In genomic region chr11:94819427-94819826, GRCm38 (mm10) we compare ENCODE assay signal across 16 mouse cellular contexts. TPM values are rescaled to one million over a fixed set of nuclear protein-coding genes. Genes with fewer than 3 reads are reported as not detected.
DNase-seq lines count a peak whose midpoint lies in the region; ATAC-seq and TF ChIP-seq lines count a peak whose summit lies in the region.
"Not testable (repeated sequence)": the region's sequence is repeated elsewhere in the genome, so short reads cannot be mapped to it uniquely, and the experiment has no call there.
"Had no signal": no experiment of that assay in that cellular context is flagged by ENCODE, and none has a peak within 500 bp of the region (broad histone marks: within the 10 kb centered on the region; RNA-seq: fewer than 3 reads in every experiment).

No protein-coding gene starts in this region.

- DNase-seq in 3T3-L1 (ENCODE audit: low read depth, low spot score) (peak; percentile 25), ZHBTc4 (ENCODE audit: low read depth, low spot score) (peak; percentile 73)
- peak; percentile 12 to 18 for DNase-seq in cerebellum, postnatal 10 days
- DNase-seq in kidney, adult 2 months; lung, adult 2 months: not testable (repeated sequence)
- DNase-seq in mesoderm, embryonic 11.5 days (ENCODE audit: low read depth, low spot score), result peak; percentile 19
- peak; percentile 12 for DNase-seq in thymus, postnatal 14 days

- H3K36me3 ChIP-seq in kidney, adult 2 months (ENCODE audit: control insufficient read depth, insufficient read depth, low read length), result not testable (repeated sequence)

- not testable (repeated sequence) for H3K27ac ChIP-seq in kidney, adult 2 months (ENCODE audit: insufficient read depth, low read depth, low read length)

- H3K4me3 ChIP-seq in kidney, adult 2 months (ENCODE audit: insufficient read depth, low read depth, low read length); lung, adult 2 months (replicated peaks; ENCODE audit: extremely low read depth, low read depth, low read length): not testable (repeated sequence)

- ATAC-seq in granulocyte monocyte progenitor cell, adult 5-6 weeks (replicated peaks; ENCODE audit: poor library complexity, severe bottlenecking), result peak; percentile 48; the same call in 1 of the 2 replicates

- H3K4me1 ChIP-seq in kidney, adult 2 months (ENCODE audit: control insufficient read depth, insufficient read depth, low read length); lung, adult 2 months (ENCODE audit: control insufficient read depth, insufficient read depth, low read length): not testable (repeated sequence)

- not testable (repeated sequence) for H3K27me3 ChIP-seq in kidney, adult 2 months (replicated peaks; ENCODE audit: control insufficient read depth, insufficient read depth, low read length)

- not testable (repeated sequence) for TF ChIP-seq POLR2A in kidney, adult 2 months (IDR thresholded peaks at IDR 0.05; ENCODE audit: low read depth, low read length); lung, adult 2 months (IDR thresholded peaks at IDR 0.05; ENCODE audit: borderline replicate concordance, extremely low read depth, low read depth, low read length)

- TF ChIP-seq CTCF in kidney, adult 2 months (conservative IDR thresholded peaks at IDR 0.05; ENCODE audit: insufficient read depth, insufficient read length, low read depth, low read length), result 0 out of 2 replicates have a peak, but pooled peaks have one; percentile 29
- TF ChIP-seq CTCF in lung, adult 2 months (IDR thresholded peaks at IDR 0.05; ENCODE audit: insufficient read depth, low read length), result peak; percentile 21; the same call in 1 of the 2 replicates

RNA-seq across cellular contexts. Expression of gene Tmem92, which starts 36.9 kb away (rescaled TPM):
- total RNA-seq in granulocyte monocyte progenitor cell, adult 5-6 weeks (2014; fragmentation: Nextera tagmentation), result not detected in 2 replicates
- not detected in 2 replicates for total RNA-seq in granulocyte monocyte progenitor cell, adult 5-6 weeks (2017)
- polyA plus RNA-seq in kidney, adult 2 months (2012; rRNA removed), result not detected in 2 replicates
- not detected in 2 replicates for polyA plus RNA-seq in lung, adult 2 months (2012; rRNA removed)
- total RNA-seq: heart, adult 18-20 months; heart, postnatal 14 days; layer of hippocampus, postnatal 14 days; neutrophil, adult 5-6 weeks had no signal
- polyA plus RNA-seq: embryonic facial prominence, embryonic 15.5 days; forebrain, embryonic 13.5 days; kidney, embryonic 16.5 days; liver, embryonic 12.5 days had no signal
